In the genomic region with DNA sequence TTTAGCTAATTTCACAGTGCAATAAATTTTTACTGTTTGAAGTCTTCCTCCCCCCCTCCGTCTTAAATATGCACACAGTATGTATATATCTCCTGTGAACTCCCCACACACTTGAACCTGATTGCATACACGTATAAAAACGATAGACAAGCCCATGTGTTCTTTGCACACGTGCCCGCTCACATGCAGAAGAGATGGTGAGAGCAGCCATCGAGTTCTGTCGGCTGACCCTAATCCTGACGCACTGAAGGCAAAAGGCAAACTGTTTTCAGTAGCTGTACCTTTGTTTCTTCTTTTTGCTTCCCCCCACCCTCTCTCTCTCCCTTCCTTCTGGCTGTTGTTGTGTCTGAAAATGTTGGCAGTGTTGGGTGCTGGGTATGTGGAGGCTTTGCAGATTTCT, we compare ENCODE assay signal across 13 mouse cellular contexts. TPM values are rescaled to one million over a fixed set of nuclear protein-coding genes. Genes with fewer than 3 reads are reported as not detected.
DNase-seq lines count a peak whose midpoint lies in the region; ATAC-seq lines count a peak whose summit lies in the region.
"Had no signal": no experiment of that assay in that cellular context is flagged by ENCODE, and none has a peak within 500 bp of the region (broad histone marks: within the 10 kb centered on the region; RNA-seq: fewer than 3 reads in every experiment).

No protein-coding gene starts in this region.

- no peak overlapping the region for H3K4me3 ChIP-seq in forebrain, embryonic 12.5 days (replicated peaks)
- H3K4me3 ChIP-seq in forebrain, embryonic 16.5 days (replicated peaks; ENCODE audit: low read length) = no peak overlapping the region
- H3K4me3 ChIP-seq in lung, embryonic 16.5 days (ENCODE audit: low read length) = no peak overlapping the region
- no peak overlapping the region for H3K4me3 ChIP-seq in limb, embryonic 12.5 days (replicated peaks)
- no peak overlapping the region for H3K4me3 ChIP-seq in stomach, embryonic 15.5 days (replicated peaks)
- H3K4me3 ChIP-seq: heart, embryonic 10.5 days had no signal

- H3K4me1 ChIP-seq in forebrain, embryonic 12.5 days = peaks cover 18% of the 10 kb centered on the region
- peaks cover 15% of the 10 kb centered on the region for H3K4me1 ChIP-seq in forebrain, embryonic 16.5 days (replicated peaks; ENCODE audit: control insufficient read depth, insufficient read depth, low read length)
- H3K4me1 ChIP-seq in lung, embryonic 16.5 days (replicated peaks; ENCODE audit: control insufficient read depth, insufficient read depth, low read length) = peaks cover 6% of the 10 kb centered on the region
- H3K4me1 ChIP-seq in limb, embryonic 12.5 days (replicated peaks) = peaks cover 22% of the 10 kb centered on the region
- H3K4me1 ChIP-seq in stomach, embryonic 15.5 days = peaks cover 5% of the 10 kb centered on the region; the same call in 1 of the 2 replicates

- no peak for DNase-seq in lung, postnatal 14 days
- no peak for DNase-seq in retina, postnatal 1 day
- no peak for DNase-seq in right cerebral cortex, postnatal 14 days
- DNase-seq: adrenal gland, postnatal 25 days; kidney, postnatal 10 days; left cerebral cortex, postnatal 4 days; lung, adult 18-20 months had no signal

- H3K9me3 ChIP-seq in forebrain, embryonic 12.5 days = no peaks in the 10 kb centered on the region
- no peaks in the 10 kb centered on the region for H3K9me3 ChIP-seq in forebrain, embryonic 16.5 days (ENCODE audit: control insufficient read depth, low read length)
- H3K9me3 ChIP-seq in lung, embryonic 16.5 days (ENCODE audit: control insufficient read depth, low read length) = no peaks in the 10 kb centered on the region
- no peaks in the 10 kb centered on the region for H3K9me3 ChIP-seq in limb, embryonic 12.5 days
- H3K9me3 ChIP-seq in stomach, embryonic 15.5 days = no peaks in the 10 kb centered on the region
- H3K9me3 ChIP-seq: heart, embryonic 10.5 days had no signal

- no peak for ATAC-seq in forebrain, embryonic 12.5 days (ENCODE audit: low FRiP score)
- ATAC-seq in forebrain, embryonic 16.5 days = no peak
- peak; percentile 26; the same call in 1 of the 2 replicates for ATAC-seq in lung, embryonic 16.5 days (ENCODE audit: low read depth)
- ATAC-seq in limb, embryonic 12.5 days (ENCODE audit: insufficient number of reproducible peaks, insufficient read depth, low FRiP score, low TSS enrichment, low read depth) = no peak
- no peak for ATAC-seq in stomach, embryonic 15.5 days (ENCODE audit: insufficient read depth, low FRiP score, low read depth)

- H3K9ac ChIP-seq in forebrain, embryonic 12.5 days = no peak overlapping the region
- H3K9ac ChIP-seq in forebrain, embryonic 16.5 days (replicated peaks; ENCODE audit: low read depth, low read length) = no peak overlapping the region
- H3K9ac ChIP-seq in lung, embryonic 16.5 days (ENCODE audit: low read length) = no peak overlapping the region
- H3K9ac ChIP-seq in limb, embryonic 12.5 days (replicated peaks) = no peak overlapping the region
- no peak overlapping the region for H3K9ac ChIP-seq in stomach, embryonic 15.5 days

- H3K27me3 ChIP-seq in forebrain, embryonic 12.5 days = no peaks in the 10 kb centered on the region
- H3K27me3 ChIP-seq in forebrain, embryonic 16.5 days (replicated peaks; ENCODE audit: control insufficient read depth, insufficient read depth, low read length) = no peaks in the 10 kb centered on the region
- H3K27me3 ChIP-seq in lung, embryonic 16.5 days (ENCODE audit: control insufficient read depth, insufficient read depth, low read depth, low read length) = no peaks in the 10 kb centered on the region
- no peaks in the 10 kb centered on the region for H3K27me3 ChIP-seq in limb, embryonic 12.5 days
- no peaks in the 10 kb centered on the region for H3K27me3 ChIP-seq in stomach, embryonic 15.5 days (replicated peaks)

- H3K4me2 ChIP-seq in forebrain, embryonic 12.5 days = no peak overlapping the region
- H3K4me2 ChIP-seq in forebrain, embryonic 16.5 days (ENCODE audit: low read length) = no peak overlapping the region
- peak overlapping the region; percentile 18 for H3K4me2 ChIP-seq in lung, embryonic 16.5 days (ENCODE audit: low read depth, low read length)
- peak overlapping the region; percentile 16 for H3K4me2 ChIP-seq in limb, embryonic 12.5 days
- H3K4me2 ChIP-seq in stomach, embryonic 15.5 days = peak overlapping the region; percentile 23; the same call in 1 of the 2 replicates

- no peaks in the 10 kb centered on the region for H3K36me3 ChIP-seq in forebrain, embryonic 12.5 days (replicated peaks)
- no peaks in the 10 kb centered on the region for H3K36me3 ChIP-seq in forebrain, embryonic 16.5 days (ENCODE audit: control insufficient read depth, insufficient read depth)
- no peaks in the 10 kb centered on the region for H3K36me3 ChIP-seq in lung, embryonic 16.5 days (ENCODE audit: control insufficient read depth, insufficient read depth, low read length)
- H3K36me3 ChIP-seq in limb, embryonic 12.5 days = no peaks in the 10 kb centered on the region
- H3K36me3 ChIP-seq in stomach, embryonic 15.5 days = no peaks in the 10 kb centered on the region
- H3K36me3 ChIP-seq: heart, embryonic 10.5 days had no signal

- 69% methylated on average over 8 of the region's 8 CpGs for WGBS in forebrain, embryonic 12.5 days
- 70% methylated on average over 8 of the region's 8 CpGs for WGBS in forebrain, embryonic 16.5 days
- 39% methylated on average over 8 of the region's 8 CpGs for WGBS in lung, embryonic 16.5 days
- 28% methylated on average over 8 of the region's 8 CpGs for WGBS in limb, embryonic 12.5 days
- WGBS in stomach, embryonic 15.5 days = 37% methylated on average over 8 of the region's 8 CpGs

- peak overlapping the region; percentile 9; the same call in 1 of the 2 replicates for H3K27ac ChIP-seq in forebrain, embryonic 12.5 days
- no peak overlapping the region for H3K27ac ChIP-seq in forebrain, embryonic 16.5 days (ENCODE audit: low read length)
- no peak overlapping the region; the same call in 1 of the 2 replicates for H3K27ac ChIP-seq in lung, embryonic 16.5 days (ENCODE audit: low read length)
- peak overlapping the region; percentile 62 for H3K27ac ChIP-seq in limb, embryonic 12.5 days
- H3K27ac ChIP-seq in stomach, embryonic 15.5 days = no peak overlapping the region
- H3K27ac ChIP-seq: heart, embryonic 10.5 days had no signal

RNA-seq across cellular contexts. Expression of a gene that starts 18.4 kb away (rescaled TPM):
- 30.1 and 30.5 TPM in 2 replicates for polyA plus RNA-seq in forebrain, embryonic 12.5 days (2016; fragmentation: Nextera tagmentation; extraction: Ambion mirVana)
- polyA plus RNA-seq in forebrain, embryonic 16.5 days (2015; fragmentation: Nextera tagmentation; extraction: Ambion mirVana) = 8.7 and 14.6 TPM in 2 replicates
- polyA plus RNA-seq in lung, embryonic 16.5 days (2015; fragmentation: Nextera tagmentation; extraction: Ambion mirVana) = 11.9 and 12.7 TPM in 2 replicates
- 50.6 and 53.0 TPM in 2 replicates for polyA plus RNA-seq in limb, embryonic 12.5 days (2016; fragmentation: Nextera tagmentation; extraction: Ambion mirVana)
- polyA plus RNA-seq in stomach, embryonic 15.5 days (2015; fragmentation: Nextera tagmentation; extraction: Ambion mirVana) = 12.9 and 14.3 TPM in 2 replicates

Comparison
In these comparisons a context has a peak if more than half of its experiments do, and no peak if none do; other contexts are left out.
1. H3K27ac ChIP-seq: peak in forebrain, embryonic 12.5 days (single experiment) and limb, embryonic 12.5 days (single experiment); none in forebrain, embryonic 16.5 days (single experiment), lung, embryonic 16.5 days (single experiment) and stomach, embryonic 15.5 days (single experiment).
2. H3K4me2 ChIP-seq: peak in lung, embryonic 16.5 days (single experiment), limb, embryonic 12.5 days (single experiment) and stomach, embryonic 15.5 days (single experiment); none in forebrain, embryonic 12.5 days (single experiment) and forebrain, embryonic 16.5 days (single experiment).